Mouse (Mus musculus) lung, embryonic 16.5 days (tissue): ENCODE results near the gene Speer1. TPM values are rescaled to one million over a fixed set of nuclear protein-coding genes. Genes with fewer than 3 reads are reported as not detected.
"Not testable (repeated sequence)": the region's sequence is repeated elsewhere in the genome, so short reads cannot be mapped to it uniquely, and the experiment has no call there.

Source experiments
- ATAC-seq: fragments of 200-750 bp; cut with Nextera tagmentation; 2 replicates; pipeline ENCODE4 v1.8.0; 2017; ENCODE audit warnings: low read depth, mild to moderate bottlenecking, moderate library complexity
- H3K27ac ChIP-seq: fragments of 300-500 bp; sonication (generic); 2 replicates; pipeline ENCODE4 v1.5.1; 2014; ENCODE audit warnings: mild to moderate bottlenecking, control low read depth, low read length
- H3K27me3 ChIP-seq: fragments of 300-500 bp; sonication (generic); 2 replicates; pipeline ENCODE4 v1.6.1; 2014; ENCODE audit warnings: low read depth, low read length, mixed read lengths; ENCODE audit not compliant: control insufficient read depth, insufficient read depth
- H3K36me3 ChIP-seq: fragments of 300-500 bp; sonication (generic); 2 replicates; pipeline ENCODE4 v1.6.1; 2014; ENCODE audit warnings: low read length; ENCODE audit not compliant: control insufficient read depth, insufficient read depth
- H3K4me1 ChIP-seq: fragments of 300-500 bp; sonication (generic); replicated peaks from 2 replicates; pipeline ENCODE4 v1.6.1; 2014; ENCODE audit warnings: low read length, mixed read lengths; ENCODE audit not compliant: control insufficient read depth, insufficient read depth
- H3K4me2 ChIP-seq: fragments of 300-500 bp; sonication (generic); 2 replicates; pipeline ENCODE4 v1.6.1; 2014; ENCODE audit warnings: low read depth, low read length, control low read depth
- H3K4me3 ChIP-seq: fragments of 300-500 bp; sonication (generic); 2 replicates; pipeline ENCODE4 v1.5.1; 2014; ENCODE audit warnings: mild to moderate bottlenecking, low read length, control low read depth
- H3K9ac ChIP-seq: fragments of 300-500 bp; sonication (generic); 2 replicates; pipeline ENCODE4 v1.6.1; 2014; ENCODE audit warnings: low read length, control low read depth
- H3K9me3 ChIP-seq: fragments of 300-500 bp; sonication (generic); 2 replicates; pipeline ENCODE4 v1.6.1; 2016; ENCODE audit warnings: low read length; ENCODE audit not compliant: control insufficient read depth
- WGBS: fragments of 180-500 bp; shearing (Covaris S2); extraction: QIAGEN DNeasy Blood & Tissue Kit; methylation state at CpG from one replicate; pipeline ENCODE4 v1.1.7; 2014; 5-methylcytosine and 5-hydroxymethylcytosine counted together
- polyA plus RNA-seq: library from polyadenylated mRNA; unstranded; fragments of >200 nt; fragmentation: Nextera tagmentation; extraction: Ambion mirVana; gene quantifications from 2 replicates; pipeline ENCODE4 v1.2.1, GENCODE M21; 2015

The Speer1 gene
- polyA plus RNA-seq = not detected in 2 replicates

- not testable (repeated sequence) for H3K4me3 ChIP-seq, H3K27me3 ChIP-seq, H3K27ac ChIP-seq, H3K9me3 ChIP-seq, H3K4me2 ChIP-seq, ATAC-seq, H3K36me3 ChIP-seq, H3K4me1 ChIP-seq, H3K9ac ChIP-seq
- 90% methylated on average over 1 of the region's 4 CpGs for WGBS
Measured at GRCm38 (mm10) chr5:11341216-11341615, at the start of gene Speer1. Speer1 (plus strand) TSS chr5:11341516.

Other genes starting within 250 kb of the Speer1 start
- not detected in 2 replicates for gene Gm8879, start 213.9 kb upstream of the Speer1 start, polyA plus RNA-seq
- gene Gm5861, start 158.4 kb upstream of the Speer1 start, polyA plus RNA-seq = not detected in 2 replicates
- gene Gm8890, start 85.5 kb upstream of the Speer1 start, polyA plus RNA-seq = not detected in 2 replicates
- gene Gm8897, start 74.9 kb downstream of the Speer1 start, polyA plus RNA-seq = not detected in 2 replicates
- gene Gm8906, start 161.2 kb downstream of the Speer1 start, polyA plus RNA-seq = not detected in 2 replicates